Mouse (Mus musculus): Measurements from ENCODE around the gene Cyth1. TPM values are rescaled to one million over a fixed set of nuclear protein-coding genes. Genes with fewer than 3 reads are reported as not detected.

Gene Cyth1
- total and polyA plus RNA-seq, 3 experiments = 49.7 to 108 (median 79.7) TPM

GRCm38 (mm10) chr11:118180199-118180598 lies 68.2 kb downstream of the Cyth1 start:
- Histone ChIP-seq H3K36me3 (replicated peaks in 1 of 2; ENCODE audit: control insufficient read depth in 1 of 2, insufficient read depth in 1 of 2, low read length in 1 of 2) (peaks cover 88 to 100% of the 10 kb centered on the region in 2 experiments), H3K4me3 (replicated peaks in 1 of 3; ENCODE audit: low read depth in 2 of 3, low read length in 2 of 3, poor library complexity in 1 of 3) (no peak overlapping the region), H3K27me3 (replicated peaks) (no peaks in the 10 kb centered on the region), H3K4me2 (ENCODE audit: insufficient read depth, low read depth, poor library complexity, severe bottlenecking) (no peak overlapping the region), H3K4me1 (ENCODE audit: control insufficient read depth in 1 of 2, insufficient read depth in 2 of 2) (peaks cover 10 to 44% of the 10 kb centered on the region in 2 experiments), H3K27ac (ENCODE audit: insufficient read depth, low read depth) (no peak overlapping the region), H3K79me2 (replicated peaks; ENCODE audit: control insufficient read depth, extremely low read depth, insufficient read depth, poor library complexity, severe bottlenecking) (no peaks in the 10 kb centered on the region), H3K9me3 (replicated peaks; ENCODE audit: low read length) (no peaks in the 10 kb centered on the region), H3K9ac (ENCODE audit: insufficient read depth, low read depth) (no peak overlapping the region)
- TF ChIP-seq NELFE (IDR thresholded peaks at IDR 0.05; ENCODE audit: low read depth, low read length) = no peak
- 0 out of 2 replicates have a peak, but pooled peaks have one; percentile 10 for TF ChIP-seq MYC (IDR thresholded peaks at IDR 0.05; ENCODE audit: low read depth, low read length)
- no peak for TF ChIP-seq NRF1 (IDR thresholded peaks at IDR 0.05; ENCODE audit: low read depth, low read length)
- TF ChIP-seq GABPA (IDR thresholded peaks at IDR 0.05; ENCODE audit: insufficient replicate concordance, low read depth, low read length) = no peak
- no peak for TF ChIP-seq TCF12 (IDR thresholded peaks at IDR 0.05; ENCODE audit: low read depth, low read length)
- TF ChIP-seq KAT2A (IDR thresholded peaks at IDR 0.05; ENCODE audit: insufficient replicate concordance, low read length) = no peak
- peak; percentile 45 for TF ChIP-seq MAX (IDR thresholded peaks at IDR 0.05; ENCODE audit: low read length)
- no peak for TF ChIP-seq RCOR1 (conservative IDR thresholded peaks at IDR 0.05; ENCODE audit: low read depth, low read length)
- no peak for TF ChIP-seq ZKSCAN1 (IDR thresholded peaks at IDR 0.05; ENCODE audit: borderline replicate concordance, low read depth, low read length)
- TF ChIP-seq BHLHE40 (IDR thresholded peaks at IDR 0.05; ENCODE audit: low read depth, low read length) = peak; percentile 72
- no peak for DNase-seq (ENCODE audit: extremely low read depth)
- dilution Hi-C loops (cut with MboI; ENCODE audit: extremely low pct_ligation_motif_present, extremely low pct_unique_long_range_greater_than_20kb, low sequenced_read_pairs) = no loop called here
- in situ Hi-C loops (cut with MboI; ENCODE audit: low pct_ligation_motif_present, low pct_unique_long_range_greater_than_20kb, low sequenced_read_pairs) = no loop called here

DNA sequence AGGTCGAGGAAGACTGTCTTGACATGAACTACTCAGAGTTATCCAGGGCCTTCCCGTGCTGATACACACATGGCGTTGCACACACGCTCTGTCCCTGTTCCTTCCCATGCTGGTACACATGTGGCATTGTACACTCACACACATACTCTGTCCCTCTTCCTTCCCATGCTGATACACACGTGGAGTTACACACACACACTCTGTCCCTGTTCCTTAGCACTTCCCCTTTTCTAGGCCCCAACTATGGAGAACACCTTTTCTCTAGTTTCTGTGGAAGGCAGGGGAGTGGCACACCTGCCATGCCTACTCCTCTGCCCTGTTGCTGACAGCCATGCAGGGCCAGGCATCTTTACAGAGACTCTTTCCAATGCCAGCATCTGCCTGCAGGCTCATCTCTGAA lies 70.2 kb downstream of the Cyth1 start:
- H3K9me3 ChIP-seq (replicated peaks; ENCODE audit: low read length) = no peaks in the 10 kb centered on the region
- H3K4me2 ChIP-seq (ENCODE audit: insufficient read depth, low read depth, poor library complexity, severe bottlenecking) = no peak overlapping the region
- no peaks in the 10 kb centered on the region for H3K79me2 ChIP-seq (replicated peaks; ENCODE audit: control insufficient read depth, extremely low read depth, insufficient read depth, poor library complexity, severe bottlenecking)
- no peak overlapping the region for H3K9ac ChIP-seq (ENCODE audit: insufficient read depth, low read depth)
- in situ Hi-C loops (cut with MboI; ENCODE audit: low pct_ligation_motif_present, low pct_unique_long_range_greater_than_20kb, low sequenced_read_pairs) (no loop called here), dilution Hi-C loops (cut with MboI; ENCODE audit: extremely low pct_ligation_motif_present, extremely low pct_unique_long_range_greater_than_20kb, low sequenced_read_pairs) (no loop called here)
- peaks cover 85 to 97% of the 10 kb centered on the region in 2 experiments for H3K36me3 ChIP-seq (replicated peaks in 1 of 2; ENCODE audit: control insufficient read depth in 1 of 2, insufficient read depth in 1 of 2, low read length in 1 of 2)
- H3K27ac ChIP-seq (ENCODE audit: insufficient read depth, low read depth) = no peak overlapping the region
- no peak for DNase-seq (ENCODE audit: extremely low read depth)
- no peak overlapping the region for H3K4me3 ChIP-seq (replicated peaks in 1 of 3; ENCODE audit: low read depth in 2 of 3, low read length in 2 of 3, poor library complexity in 1 of 3)
- no peaks in the 10 kb centered on the region for H3K27me3 ChIP-seq (replicated peaks)
- H3K4me1 ChIP-seq (ENCODE audit: control insufficient read depth in 1 of 2, insufficient read depth in 2 of 2) = peaks cover 10 to 44% of the 10 kb centered on the region in 2 experiments
- TF ChIP-seq NELFE (IDR thresholded peaks at IDR 0.05; ENCODE audit: low read depth, low read length) = no peak
- no peak for TF ChIP-seq ELF1 (IDR thresholded peaks at IDR 0.05; ENCODE audit: low read depth, low read length)
- no peak for TF ChIP-seq TBP (conservative IDR thresholded peaks at IDR 0.05; ENCODE audit: low read depth, low read length)
- TF ChIP-seq CHD1 (IDR thresholded peaks at IDR 0.05; ENCODE audit: low read depth, low read length) = no peak
- TF ChIP-seq BHLHE40 (IDR thresholded peaks at IDR 0.05; ENCODE audit: low read depth, low read length) = no peak
- no peak for TF ChIP-seq HCFC1 (IDR thresholded peaks at IDR 0.05; ENCODE audit: low read depth, low read length)
- no peak for TF ChIP-seq ZNF384 (IDR thresholded peaks at IDR 0.05; ENCODE audit: low read depth, low read length)
- no peak for TF ChIP-seq TCF12 (IDR thresholded peaks at IDR 0.05; ENCODE audit: low read depth, low read length)
- no peak for TF ChIP-seq PAX5 (IDR thresholded peaks at IDR 0.05; ENCODE audit: low read length)
- no peak for TF ChIP-seq POLR2A (IDR thresholded peaks at IDR 0.05; ENCODE audit: low read depth, low read length)
- TF ChIP-seq JUND (conservative IDR thresholded peaks at IDR 0.05; ENCODE audit: low read depth, low read length) = no peak
- no peak for TF ChIP-seq CHD2 (IDR thresholded peaks at IDR 0.05; ENCODE audit: low read length)
- no peak for TF ChIP-seq CTCF (conservative IDR thresholded peaks at IDR 0.05 in 1 of 2, IDR thresholded peaks at IDR 0.05 in 1 of 2; ENCODE audit: low read depth in 2 of 2, low read length in 2 of 2)
- no peak for TF ChIP-seq UBTF (IDR thresholded peaks at IDR 0.05; ENCODE audit: low read depth, low read length)
- no peak for TF ChIP-seq SIN3A (IDR thresholded peaks at IDR 0.05; ENCODE audit: low read length)
- no peak for TF ChIP-seq RCOR1 (conservative IDR thresholded peaks at IDR 0.05; ENCODE audit: low read depth, low read length)
